Mouse (Mus musculus): ENCODE results near the gene Gm49601.

DNA sequence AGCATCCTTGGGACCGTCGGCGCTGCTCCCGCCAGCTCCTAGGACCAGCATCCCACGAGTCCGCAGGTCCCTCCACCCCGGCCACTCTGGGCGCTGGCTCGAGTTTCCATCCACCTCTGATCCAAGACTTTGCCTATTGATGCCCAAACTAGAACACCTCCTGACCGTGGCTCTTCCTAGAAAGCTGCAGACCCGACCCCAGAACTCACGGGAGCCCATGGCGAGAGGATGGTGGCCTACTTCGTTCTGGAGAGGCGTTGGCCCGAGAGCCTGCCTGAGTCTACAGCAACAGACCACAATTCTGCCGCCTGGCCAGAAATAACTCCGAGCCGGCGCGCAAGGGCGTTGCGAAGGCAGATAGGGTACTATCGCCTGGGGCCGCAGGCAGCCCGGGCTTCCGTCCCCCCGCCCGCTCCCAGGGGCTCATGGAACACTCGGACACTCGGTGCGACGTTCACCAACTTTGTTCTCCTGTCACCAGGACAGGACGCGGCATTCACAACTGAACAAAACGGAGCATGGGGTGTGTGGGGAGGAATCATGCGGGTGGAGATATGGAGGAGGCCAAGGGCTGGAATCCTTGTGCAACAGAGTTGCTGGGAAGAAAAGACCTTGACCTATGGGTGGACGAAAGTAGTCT lies 4.7 kb downstream of the Gm49601 start:
- TF ChIP-seq POLR2A (IDR thresholded peaks at IDR 0.05; ENCODE audit: low read depth, low read length): no peak
- no peak for TF ChIP-seq CTCF (IDR thresholded peaks at IDR 0.05; ENCODE audit: extremely low read depth, insufficient read length, insufficient replicate concordance, low read depth, low read length)

Measured in small intestine, adult 2 months (tissue).